Mouse (Mus musculus) embryonic facial prominence, embryonic 15.5 days (tissue): Measurements from ENCODE around the gene Polr2b. TPM values are rescaled to one million over a fixed set of nuclear protein-coding genes. Genes with fewer than 3 reads are reported as not detected.

Source experiments
- ATAC-seq: fragments of 200-750 bp; cut with Nextera tagmentation; 2 replicates; pipeline ENCODE4 v1.8.0; 2017; ENCODE audit warnings: low read depth, moderate TSS enrichment; ENCODE audit not compliant: insufficient number of reproducible peaks, low FRiP score, low TSS enrichment
- H3K27ac ChIP-seq: fragments of 300-500 bp; sonication (generic); replicated peaks from 2 replicates; pipeline ENCODE4 v1.5.1; 2015; ENCODE audit warnings: mild to moderate bottlenecking, inconsistent platforms
- H3K27me3 ChIP-seq: fragments of 300-500 bp; sonication (generic); 2 replicates; pipeline ENCODE4 v1.6.1; 2015; ENCODE audit warnings: inconsistent platforms
- H3K36me3 ChIP-seq: fragments of 300-500 bp; sonication (generic); 2 replicates; pipeline ENCODE4 v1.6.1; 2015; ENCODE audit warnings: mild to moderate bottlenecking, inconsistent platforms
- H3K4me1 ChIP-seq: fragments of 300-500 bp; sonication (generic); 2 replicates; pipeline ENCODE4 v1.6.1; 2015; ENCODE audit warnings: inconsistent platforms
- H3K4me2 ChIP-seq: fragments of 300-500 bp; sonication (generic); replicated peaks from 2 replicates; pipeline ENCODE4 v1.6.1; 2015; ENCODE audit warnings: mild to moderate bottlenecking, inconsistent platforms
- H3K4me3 ChIP-seq: fragments of 300-500 bp; sonication (generic); replicated peaks from 2 replicates; pipeline ENCODE4 v1.5.1; 2015; ENCODE audit warnings: mild to moderate bottlenecking, inconsistent platforms
- H3K9ac ChIP-seq: fragments of 300-500 bp; sonication (generic); 2 replicates; pipeline ENCODE4 v1.6.1; 2015; ENCODE audit warnings: inconsistent platforms
- H3K9me3 ChIP-seq: fragments of 300-500 bp; sonication (generic); replicated peaks from 2 replicates; pipeline ENCODE4 v1.6.1; 2016; ENCODE audit warnings: inconsistent platforms
- WGBS: fragments of 180-500 bp; shearing (Covaris S2); methylation state at CpG from one replicate; pipeline ENCODE4 v1.1.7; 2015; 5-methylcytosine and 5-hydroxymethylcytosine counted together
- microRNA-seq: library from miRNA; unstranded; fragments of <30 nt; microRNA quantifications from one replicate; pipeline ENCODE4, GENCODE M21; 2016; ENCODE audit warnings: borderline number of aligned reads
- polyA plus RNA-seq: library from polyadenylated mRNA; unstranded; fragments of >200 nt; fragmentation: Nextera tagmentation; extraction: Ambion mirVana; gene quantifications from 2 replicates; pipeline ENCODE4 v1.2.1, GENCODE M21; 2015

The Polr2b gene
- polyA plus RNA-seq, 1 experiment from 2014 or later, result 53.8 TPM

DNA sequence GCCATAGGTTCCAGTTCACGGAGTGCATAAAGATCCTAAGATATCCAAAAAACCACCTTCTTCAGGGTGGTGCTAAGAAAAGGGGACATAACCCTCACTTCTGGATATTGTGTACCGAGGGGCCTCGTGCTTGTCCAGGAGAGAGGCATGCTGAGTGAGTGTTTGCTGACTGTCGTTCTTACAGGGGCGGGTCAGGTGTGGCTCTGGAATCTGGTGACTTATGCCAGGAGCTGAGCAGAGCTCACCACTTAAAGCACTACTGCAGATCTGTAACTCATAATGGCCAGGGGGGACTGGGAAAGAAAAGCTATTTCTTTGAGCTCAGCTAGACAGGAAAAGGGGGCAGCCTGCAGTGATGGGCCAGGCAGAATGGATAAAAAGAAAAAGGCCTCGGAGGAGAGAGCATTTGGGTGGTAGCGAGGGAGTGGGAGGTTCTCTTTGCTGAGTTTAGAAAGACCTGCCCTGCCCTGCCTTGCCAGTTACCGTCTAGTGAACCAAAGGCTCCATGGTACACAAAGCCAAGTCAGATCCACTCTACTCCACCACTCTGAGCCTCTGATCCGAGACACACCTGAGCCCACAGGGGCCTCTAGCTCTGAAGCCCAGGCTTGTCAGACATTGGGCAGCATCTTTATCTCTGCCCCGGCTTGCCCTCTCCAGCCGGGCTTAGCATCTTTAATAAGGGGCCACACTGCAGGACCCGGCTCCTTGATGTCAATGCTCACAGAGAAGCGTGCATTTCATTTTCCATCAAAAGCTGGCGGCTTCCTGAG is 88.5 kb downstream of the Polr2b start:
- no peaks in the 10 kb centered on the region; the same call in 1 of the 2 replicates for H3K27me3 ChIP-seq
- no peak overlapping the region for H3K9ac ChIP-seq
- WGBS, result 58% methylated on average over 14 of the region's 14 CpGs
- H3K4me2 ChIP-seq, result no peak overlapping the region
- no peaks in the 10 kb centered on the region for H3K9me3 ChIP-seq
- peaks cover 12% of the 10 kb centered on the region for H3K4me1 ChIP-seq
- ATAC-seq, result no peak
- H3K36me3 ChIP-seq, result no peaks in the 10 kb centered on the region
- H3K4me3 ChIP-seq, result no peak overlapping the region
- H3K27ac ChIP-seq, result no peak overlapping the region

Small RNAs within 50 kb of the gene (microRNA-seq; reads per million reads assigned to microRNA genes)
- not detected for gene Mir5098

Other genes starting within 250 kb of the Polr2b start
- 3.5 and 4.7 TPM in 2 replicates for gene Hopx, start 195.0 kb upstream of the Polr2b start, polyA plus RNA-seq
- 1.6 and 2.0 TPM in 2 replicates for gene Spink2, start 98.7 kb upstream of the Polr2b start, polyA plus RNA-seq
- gene Rest, start 44.7 kb upstream of the Polr2b start, polyA plus RNA-seq, result 35.7 and 36.3 TPM in 2 replicates
- gene Noa1, start 63 bp upstream of the Polr2b start, polyA plus RNA-seq, result 30.5 and 31.1 TPM in 2 replicates
- 107 and 116 TPM in 2 replicates for gene Igfbp7, start 97.9 kb downstream of the Polr2b start, polyA plus RNA-seq